Mouse (Mus musculus) heart, embryonic 11.5 days (tissue): Measurements from ENCODE around the gene Gnai2. TPM values are rescaled to one million over a fixed set of nuclear protein-coding genes. Genes with fewer than 3 reads are reported as not detected.

ENCODE experiments used
- ATAC-seq: fragments of 200-750 bp; cut with Nextera tagmentation; replicated peaks from 2 replicates; pipeline ENCODE4 v1.8.0; 2017; ENCODE audit warnings: moderate library complexity; ENCODE audit not compliant: insufficient number of reproducible peaks, low FRiP score, low TSS enrichment
- H3K27ac ChIP-seq: fragments of 300-500 bp; sonication (generic); 2 replicates; pipeline ENCODE4 v1.5.1; 2014; ENCODE audit warnings: mild to moderate bottlenecking, low read depth, low read length
- H3K27me3 ChIP-seq: fragments of 300-500 bp; sonication (generic); 2 replicates; pipeline ENCODE4 v1.6.1; 2014; ENCODE audit warnings: mild to moderate bottlenecking, low read length, mixed read lengths; ENCODE audit not compliant: control insufficient read depth, insufficient read depth
- H3K36me3 ChIP-seq: fragments of 300-500 bp; sonication (generic); 2 replicates; pipeline ENCODE4 v1.6.1; 2014; ENCODE audit warnings: mild to moderate bottlenecking, low read length, moderate library complexity, mixed read lengths; ENCODE audit not compliant: control insufficient read depth, insufficient read depth
- H3K4me1 ChIP-seq: fragments of 300-500 bp; sonication (generic); 2 replicates; pipeline ENCODE4 v1.6.1; 2014; ENCODE audit warnings: low read length; ENCODE audit not compliant: control insufficient read depth, insufficient read depth
- H3K4me2 ChIP-seq: fragments of 300-500 bp; sonication (generic); 2 replicates; pipeline ENCODE4 v1.6.1; 2014; ENCODE audit warnings: mild to moderate bottlenecking, moderate library complexity
- H3K4me3 ChIP-seq: fragments of 300-500 bp; sonication (generic); 2 replicates; pipeline ENCODE4 v1.5.1; 2014; ENCODE audit warnings: low read depth, low read length
- H3K9ac ChIP-seq: fragments of 300-500 bp; sonication (generic); 2 replicates; pipeline ENCODE4 v1.6.1; 2014; ENCODE audit warnings: mild to moderate bottlenecking, low read depth, low read length, moderate library complexity
- H3K9me3 ChIP-seq: fragments of 300-500 bp; sonication (generic); replicated peaks from 2 replicates; pipeline ENCODE4 v1.6.1; 2016; ENCODE audit warnings: low read length; ENCODE audit not compliant: control insufficient read depth
- WGBS: fragments of 180-500 bp; shearing (Covaris S2); extraction: QIAGEN DNeasy Blood & Tissue Kit; methylation state at CpG from one replicate; pipeline ENCODE4 v1.1.7; 2014; ENCODE audit not compliant: insufficient replicate concordance; 5-methylcytosine and 5-hydroxymethylcytosine counted together
- polyA plus RNA-seq: library from polyadenylated mRNA; unstranded; fragments of >200 nt; fragmentation: Nextera tagmentation; extraction: Ambion mirVana; gene quantifications from 2 replicates; pipeline ENCODE4 v1.2.1, GENCODE M21; 2014

The Gnai2 gene
- polyA plus RNA-seq, 1 experiment from 2014 or later = 316 TPM

GRCm38 (mm10) chr9:107590058-107590772 is 45.0 kb downstream of the Gnai2 start:
- H3K36me3 ChIP-seq = peaks cover 33% of the 10 kb centered on the region
- ATAC-seq = no peak
- no peak overlapping the region for H3K4me3 ChIP-seq
- H3K4me1 ChIP-seq = peaks cover 28% of the 10 kb centered on the region
- H3K4me2 ChIP-seq = peak overlapping the region; percentile 91
- no peaks in the 10 kb centered on the region for H3K9me3 ChIP-seq
- H3K27me3 ChIP-seq = no peaks in the 10 kb centered on the region
- 80% methylated on average over 25 of the region's 25 CpGs for WGBS
- H3K9ac ChIP-seq = peak overlapping the region; percentile 3; the same call in 1 of the 2 replicates
- peak overlapping the region; percentile 12; the same call in 1 of the 2 replicates for H3K27ac ChIP-seq

- Histone ChIP-seq H3K36me3 (peaks cover 27% of the 10 kb centered on the region), H3K4me3 (peak overlapping the region; percentile 74), H3K27ac (peak overlapping the region; percentile 80), H3K9ac (peak overlapping the region; percentile 85), H3K4me1 (peaks cover 26% of the 10 kb centered on the region), H3K4me2 (peak overlapping the region; percentile 91), H3K9me3 (no peaks in the 10 kb centered on the region), H3K27me3 (no peaks in the 10 kb centered on the region)
- peak; percentile 7 for ATAC-seq
- WGBS = 2% methylated on average over 33 of the region's 33 CpGs
Observed at GRCm38 (mm10) chr9:107587833-107588639, 47.1 kb downstream of the Gnai2 start.

GRCm38 (mm10) chr9:107586974-107587832 is 48.0 kb downstream of the Gnai2 start, which contains the start of gene Ifrd2:
Gene Ifrd2, plus strand, starts transcription at chr9:107587642.
- peak within 1 kb of the TSS; percentile 85 for H3K9ac ChIP-seq
- H3K4me2 ChIP-seq = peak within 1 kb of the TSS; percentile 91
- H3K27me3 ChIP-seq = no peaks in the 10 kb centered on the region
- no peaks in the 10 kb centered on the region for H3K9me3 ChIP-seq
- peaks cover 22% of the 10 kb centered on the region for H3K4me1 ChIP-seq
- whole genome bisulfite sequencing = 13% methylated on average over 46 of the region's 46 CpGs
- H3K36me3 ChIP-seq = peaks cover 20% of the 10 kb centered on the region
- H3K4me3 ChIP-seq = peak within 1 kb of the TSS; percentile 74
- ATAC-seq = peak; percentile 96
- H3K27ac ChIP-seq = peak within 1 kb of the TSS; percentile 80

- peak overlapping the region; percentile 91 for H3K4me2 ChIP-seq
- 83% methylated on average over 5 of the region's 5 CpGs for WGBS
Observed at GRCm38 (mm10) chr9:107586504-107586903, 48.7 kb downstream of the Gnai2 start.

GRCm38 (mm10) chr9:107583174-107583573 is 52.0 kb downstream of the Gnai2 start:
- no peak overlapping the region for H3K4me3 ChIP-seq
- H3K4me2 ChIP-seq = no peak overlapping the region
- H3K9me3 ChIP-seq = no peaks in the 10 kb centered on the region
- H3K9ac ChIP-seq = no peak overlapping the region
- no peak for ATAC-seq
- H3K36me3 ChIP-seq = no peaks in the 10 kb centered on the region; the same call in 1 of the 2 replicates
- WGBS = 85% methylated on average over 14 of the region's 14 CpGs
- no peak overlapping the region for H3K27ac ChIP-seq
- no peaks in the 10 kb centered on the region for H3K27me3 ChIP-seq
- H3K4me1 ChIP-seq = peaks cover 12% of the 10 kb centered on the region

More at GRCm38 (mm10) chr9:107586504-107586903, 48.7 kb downstream of the Gnai2 start:
- Histone ChIP-seq H3K36me3 (peaks cover 13% of the 10 kb centered on the region), H3K27ac (peak overlapping the region; percentile 41), H3K4me3 (peak overlapping the region; percentile 5; the same call in 1 of the 2 replicates), H3K9me3 (no peaks in the 10 kb centered on the region), H3K4me1 (peaks cover 27% of the 10 kb centered on the region), H3K9ac (no peak overlapping the region), H3K27me3 (no peaks in the 10 kb centered on the region)
- no peak for ATAC-seq

- WGBS = 86% methylated on average over 7 of the region's 7 CpGs
- H3K36me3 ChIP-seq = no peaks in the 10 kb centered on the region; the same call in 1 of the 2 replicates
- no peak overlapping the region for H3K4me2 ChIP-seq
- peaks cover 9% of the 10 kb centered on the region for H3K4me1 ChIP-seq
- H3K27me3 ChIP-seq = no peaks in the 10 kb centered on the region
- H3K27ac ChIP-seq = no peak overlapping the region
- H3K9ac ChIP-seq = no peak overlapping the region
- H3K9me3 ChIP-seq = no peaks in the 10 kb centered on the region
- no peak overlapping the region for H3K4me3 ChIP-seq
- ATAC-seq = no peak
Observed at GRCm38 (mm10) chr9:107582509-107583062, 52.6 kb downstream of the Gnai2 start.

GRCm38 (mm10) chr9:107581584-107581983 is 53.6 kb downstream of the Gnai2 start:
- no peaks in the 10 kb centered on the region for H3K9me3 ChIP-seq
- H3K9ac ChIP-seq = peak overlapping the region; percentile 89
- no peak for ATAC-seq
- peak overlapping the region; percentile 67 for H3K4me3 ChIP-seq
- no peaks in the 10 kb centered on the region for H3K27me3 ChIP-seq
- 70% methylated on average over 4 of the region's 4 CpGs for WGBS
- H3K4me2 ChIP-seq = peak overlapping the region; percentile 96
- H3K4me1 ChIP-seq = peaks cover 16% of the 10 kb centered on the region
- no peaks in the 10 kb centered on the region; the same call in 1 of the 2 replicates for H3K36me3 ChIP-seq
- H3K27ac ChIP-seq = peak overlapping the region; percentile 87
